Mouse (Mus musculus) forebrain, embryonic 14.5 days (tissue): Measurements from ENCODE around the gene Rhoh. TPM values are rescaled to one million over a fixed set of nuclear protein-coding genes. Genes with fewer than 3 reads are reported as not detected.
A peak's percentile ranks its signal among the peaks of the same experiment; 100 is the strongest.

Experiments used
- ATAC-seq: fragments of 200-750 bp; cut with Nextera tagmentation; 2 replicates; pipeline ENCODE4 v1.8.0; 2017; ENCODE audit warnings: mild to moderate bottlenecking, moderate library complexity
- DNase-seq: peaks from one replicate; pipeline ENCODE4 v3.0.0-alpha.2; 2015; ENCODE audit warnings: low spot score
- H3K27ac ChIP-seq: fragments of 300-500 bp; sonication (generic); 2 replicates; pipeline ENCODE4 v1.5.1; 2014; ENCODE audit warnings: low read depth, mild to moderate bottlenecking, control low read depth, low read length, moderate library complexity
- H3K27me3 ChIP-seq: fragments of 300-500 bp; sonication (generic); replicated peaks from 2 replicates; pipeline ENCODE4 v1.6.1; 2014; ENCODE audit warnings: low read length, control low read depth, mixed read lengths; ENCODE audit not compliant: control insufficient read depth, insufficient read depth
- H3K36me3 ChIP-seq: fragments of 300-500 bp; sonication (generic); 2 replicates; pipeline ENCODE4 v1.6.1; 2014; ENCODE audit warnings: low read length, control low read depth; ENCODE audit not compliant: control insufficient read depth, insufficient read depth
- H3K4me1 ChIP-seq: fragments of 300-500 bp; sonication (generic); 2 replicates; pipeline ENCODE4 v1.6.1; 2014; ENCODE audit warnings: antibody characterized with exemption, low read length, control low read depth; ENCODE audit not compliant: control insufficient read depth, insufficient read depth
- H3K4me2 ChIP-seq: fragments of 300-500 bp; sonication (generic); 2 replicates; pipeline ENCODE4 v1.6.1; 2014; ENCODE audit warnings: mild to moderate bottlenecking, control low read depth, low read length
- H3K4me3 ChIP-seq: fragments of 300-500 bp; sonication (generic); 2 replicates; pipeline ENCODE4 v1.5.1; 2014; ENCODE audit warnings: low read depth, low read length, control low read depth
- H3K9ac ChIP-seq: fragments of 300-500 bp; sonication (generic); 2 replicates; pipeline ENCODE4 v1.6.1; 2014; ENCODE audit warnings: mild to moderate bottlenecking, low read length, control low read depth, moderate library complexity
- H3K9me3 ChIP-seq: fragments of 300-500 bp; sonication (generic); replicated peaks from 2 replicates; pipeline ENCODE4 v1.6.1; 2016; ENCODE audit warnings: low read length, control low read depth, mixed read lengths; ENCODE audit not compliant: control insufficient read depth
- WGBS: fragments of 180-500 bp; shearing (Covaris S2); extraction: QIAGEN DNeasy Blood & Tissue Kit; methylation state at CpG from one replicate; pipeline ENCODE4 v1.1.7; 2014; 5-methylcytosine and 5-hydroxymethylcytosine counted together
- polyA plus RNA-seq: library from polyadenylated mRNA; unstranded; fragments of >200 nt; fragmentation: Nextera tagmentation; extraction: Ambion mirVana; gene quantifications from 2 replicates; pipeline ENCODE4 v1.2.1, GENCODE M21; 2014

The Rhoh gene
- polyA plus RNA-seq, 1 experiment from 2014 or later: 0.29 TPM

DNA sequence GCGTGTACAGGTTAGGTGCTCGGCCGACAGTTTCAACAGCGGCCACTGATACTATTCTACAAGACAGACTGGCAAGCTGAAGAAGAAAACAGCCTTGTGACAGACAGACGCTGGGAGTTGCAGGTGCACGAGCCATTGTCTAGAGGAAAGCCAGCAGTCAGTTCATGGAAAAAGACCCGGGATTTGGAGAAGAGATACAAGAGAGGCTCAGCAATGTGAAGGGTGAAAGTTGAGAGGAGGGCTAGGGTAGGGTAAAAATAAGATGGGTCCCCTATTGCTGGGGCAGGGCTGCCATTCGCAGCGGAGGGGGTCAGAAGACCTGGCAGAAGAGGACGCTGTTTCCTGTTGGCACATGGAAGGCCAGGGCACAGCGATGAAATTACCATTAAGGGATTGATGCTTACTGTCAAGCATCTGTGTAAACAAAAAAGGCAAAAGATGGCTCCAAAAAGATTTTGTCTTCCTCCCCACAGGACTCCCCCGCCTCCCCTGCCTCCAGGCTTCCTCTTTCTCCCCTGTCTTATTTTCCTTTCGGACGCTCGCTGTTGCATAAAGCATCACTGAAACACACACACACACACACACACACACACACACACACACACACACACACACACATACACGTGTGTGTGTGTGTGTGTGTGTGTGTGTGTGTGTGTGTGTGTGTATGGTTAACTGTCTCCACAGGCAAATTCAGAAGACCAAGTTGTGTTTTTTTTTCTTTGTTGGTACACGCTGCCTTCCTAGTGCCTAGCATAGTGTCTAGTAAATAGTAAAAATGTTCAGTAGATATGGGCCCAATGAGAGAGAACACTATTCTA is 4.2 kb upstream of the Rhoh start:
- Histone ChIP-seq H3K27ac (no peak overlapping the region), H3K27me3 (no peaks in the 10 kb centered on the region), H3K36me3 (no peaks in the 10 kb centered on the region), H3K4me1 (no peaks in the 10 kb centered on the region), H3K4me2 (no peak overlapping the region), H3K9ac (no peak overlapping the region), H3K9me3 (no peaks in the 10 kb centered on the region), H3K4me3 (no peak overlapping the region)
- 85% methylated on average over 17 of the region's 17 CpGs for WGBS
- ATAC-seq: no peak
- no peak for DNase-seq

DNA sequence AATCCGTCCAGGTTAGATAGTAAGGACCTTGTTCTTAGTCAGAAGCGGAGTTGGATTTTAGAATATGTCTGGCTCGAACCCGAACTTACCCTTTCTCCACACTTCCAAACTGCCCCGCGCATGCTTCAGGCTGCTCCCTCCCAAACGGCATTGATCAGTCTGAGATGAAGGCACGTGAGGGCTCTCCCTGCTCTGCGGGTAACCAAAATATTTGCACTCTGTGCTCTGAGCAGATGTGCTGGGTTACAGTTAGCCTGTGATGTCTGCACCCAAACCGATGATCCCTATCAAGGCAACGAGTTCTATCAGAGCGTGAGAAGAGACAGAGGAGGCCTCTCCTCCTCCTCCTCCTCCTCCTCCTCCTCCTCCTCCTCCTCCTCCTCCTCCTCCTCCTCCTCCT is 3.1 kb upstream of the Rhoh start:
- Histone ChIP-seq H3K4me1 (no peaks in the 10 kb centered on the region), H3K27ac (no peak overlapping the region), H3K9me3 (no peaks in the 10 kb centered on the region), H3K4me2 (no peak overlapping the region), H3K36me3 (no peaks in the 10 kb centered on the region), H3K4me3 (no peak overlapping the region), H3K27me3 (no peaks in the 10 kb centered on the region), H3K9ac (no peak overlapping the region)
- 88% methylated on average over 12 of the region's 12 CpGs for WGBS
- ATAC-seq (no peak), DNase-seq (no peak)

DNA sequence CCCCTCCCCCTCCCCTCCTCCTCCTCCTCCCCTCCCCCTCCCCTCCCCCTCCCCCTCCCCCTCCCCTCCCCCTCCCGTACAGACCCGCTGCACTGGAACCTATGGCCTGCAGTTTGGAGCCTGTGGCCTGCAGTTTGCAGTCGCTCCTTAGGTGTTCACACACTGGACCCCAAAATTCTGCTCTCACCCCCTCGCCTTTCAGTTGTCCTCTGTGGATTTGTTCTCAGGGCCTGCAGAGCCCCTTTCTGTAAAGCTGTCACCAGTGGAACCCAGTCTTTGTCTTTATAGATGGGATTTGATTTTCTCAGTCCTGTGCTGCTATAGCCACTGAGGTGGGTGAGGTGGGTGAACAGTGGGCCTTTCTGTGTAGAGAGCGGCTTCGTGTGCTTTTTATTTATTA is 2.7 kb upstream of the Rhoh start:
- WGBS: 95% methylated on average over 4 of the region's 6 CpGs
- DNase-seq (no peak), ATAC-seq (no peak)
- no peaks in the 10 kb centered on the region for H3K27me3 ChIP-seq
- no peaks in the 10 kb centered on the region for H3K9me3 ChIP-seq
- H3K27ac ChIP-seq: no peak overlapping the region
- H3K9ac ChIP-seq: no peak overlapping the region
- H3K4me3 ChIP-seq: no peak overlapping the region
- no peak overlapping the region for H3K4me2 ChIP-seq
- H3K4me1 ChIP-seq: no peaks in the 10 kb centered on the region
- H3K36me3 ChIP-seq: no peaks in the 10 kb centered on the region

- no peaks in the 10 kb centered on the region for H3K4me1 ChIP-seq
- H3K27me3 ChIP-seq: no peaks in the 10 kb centered on the region
- no peak overlapping the region for H3K4me2 ChIP-seq
- no peak overlapping the region for H3K9ac ChIP-seq
- no peaks in the 10 kb centered on the region for H3K36me3 ChIP-seq
- 81% methylated on average over 12 of the region's 12 CpGs for WGBS
- H3K9me3 ChIP-seq: no peaks in the 10 kb centered on the region
- ATAC-seq (no peak), DNase-seq (peak; percentile 10)
- H3K27ac ChIP-seq: no peak overlapping the region
- H3K4me3 ChIP-seq: no peak overlapping the region
Observed at GRCm38 (mm10) chr5:65858898-65859297, 2.1 kb upstream of the Rhoh start.

- Histone ChIP-seq H3K9me3 (no peaks in the 10 kb centered on the region), H3K27me3 (no peaks in the 10 kb centered on the region), H3K36me3 (no peaks in the 10 kb centered on the region), H3K4me2 (no peak overlapping the region), H3K27ac (no peak overlapping the region), H3K9ac (no peak overlapping the region), H3K4me1 (no peaks in the 10 kb centered on the region), H3K4me3 (no peak overlapping the region)
- ATAC-seq: no peak
- WGBS: 43% methylated on average over 6 of the region's 6 CpGs
- no peak for DNase-seq
Observed at GRCm38 (mm10) chr5:65859396-65859795, 1.6 kb upstream of the Rhoh start.

DNA sequence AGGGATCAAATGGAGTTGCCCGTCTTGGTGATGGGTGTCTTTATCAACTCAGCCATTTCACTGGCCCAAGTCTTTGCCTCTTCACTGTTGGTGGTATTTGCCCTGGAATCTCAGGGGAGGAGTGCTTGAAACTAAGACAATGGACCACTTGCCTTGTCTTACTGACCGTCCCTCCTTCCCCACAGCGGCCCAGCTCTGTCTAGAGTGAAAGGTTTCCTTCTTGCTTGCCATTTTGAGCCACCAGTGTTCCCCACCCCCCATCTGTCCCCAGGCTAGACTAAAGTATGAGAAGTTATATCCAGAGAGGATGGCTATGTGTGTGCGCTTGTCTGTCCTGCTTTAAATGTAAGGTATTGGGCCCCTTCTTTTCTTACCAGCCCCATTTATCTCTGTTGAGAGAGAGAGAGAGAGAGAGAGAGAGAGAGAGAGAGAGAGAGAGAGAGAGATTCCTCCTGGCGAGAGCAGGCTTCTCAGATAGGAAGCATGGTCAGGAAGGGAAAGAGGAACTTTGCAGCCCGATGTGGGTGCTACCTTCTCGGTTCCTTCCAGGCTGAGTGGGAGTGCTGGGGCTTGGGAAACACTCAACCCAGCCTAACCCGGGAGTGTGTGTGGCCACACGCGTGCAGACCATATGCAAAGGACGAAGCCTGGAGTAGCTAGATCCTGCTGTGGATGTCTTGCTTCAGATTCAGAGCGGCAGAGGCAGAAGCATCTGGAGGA is 572 bp upstream of the Rhoh start:
- Histone ChIP-seq H3K4me2 (no peak overlapping the region), H3K9me3 (no peaks in the 10 kb centered on the region), H3K9ac (no peak overlapping the region), H3K4me1 (no peaks in the 10 kb centered on the region), H3K27ac (no peak overlapping the region), H3K36me3 (no peaks in the 10 kb centered on the region), H3K27me3 (no peaks in the 10 kb centered on the region), H3K4me3 (no peak overlapping the region)
- DNase-seq: no peak
- no peak for ATAC-seq
- WGBS: 73% methylated on average over 12 of the region's 12 CpGs

DNA sequence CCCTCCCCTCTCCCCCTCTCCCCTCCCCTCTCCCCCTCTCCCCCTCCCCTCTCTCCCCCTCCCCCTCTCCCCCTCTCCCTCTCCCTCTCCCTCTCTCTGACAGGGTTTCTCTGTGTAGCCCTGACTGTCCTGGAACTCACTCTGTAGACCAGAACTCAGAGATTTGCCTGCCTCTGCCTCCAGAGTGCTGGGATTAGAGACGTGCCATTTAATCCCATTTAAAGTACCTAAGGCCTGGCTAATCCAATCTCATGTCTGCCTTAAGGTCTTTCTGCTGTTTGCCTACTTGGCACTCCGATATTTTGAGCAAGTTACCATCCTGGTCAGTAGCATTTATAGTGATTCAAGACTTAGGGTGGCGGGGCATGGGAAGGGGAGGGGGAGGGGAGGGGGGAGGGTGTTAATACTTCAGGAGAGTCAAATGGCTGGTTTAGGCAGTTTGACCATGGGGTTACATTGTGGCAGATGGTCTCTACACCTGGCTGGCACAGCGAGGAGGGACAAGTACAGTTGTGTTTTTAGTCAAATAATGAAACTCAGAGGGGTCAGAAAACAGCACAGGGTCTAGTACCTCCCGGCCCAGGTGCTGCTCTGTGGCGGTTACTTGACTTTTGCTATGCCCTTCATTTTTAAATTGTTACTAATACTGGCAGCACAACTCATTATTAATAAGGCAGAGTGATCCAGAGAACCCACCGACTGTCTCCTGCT is 1.4 kb downstream of the Rhoh start:
- H3K36me3 ChIP-seq: no peaks in the 10 kb centered on the region
- H3K9ac ChIP-seq: no peak overlapping the region
- DNase-seq (no peak), ATAC-seq (no peak)
- 91% methylated on average over 7 of the region's 7 CpGs for WGBS
- no peak overlapping the region for H3K4me3 ChIP-seq
- H3K27ac ChIP-seq: no peak overlapping the region
- no peak overlapping the region for H3K4me2 ChIP-seq
- H3K4me1 ChIP-seq: no peaks in the 10 kb centered on the region
- no peaks in the 10 kb centered on the region for H3K9me3 ChIP-seq
- H3K27me3 ChIP-seq: no peaks in the 10 kb centered on the region

DNA sequence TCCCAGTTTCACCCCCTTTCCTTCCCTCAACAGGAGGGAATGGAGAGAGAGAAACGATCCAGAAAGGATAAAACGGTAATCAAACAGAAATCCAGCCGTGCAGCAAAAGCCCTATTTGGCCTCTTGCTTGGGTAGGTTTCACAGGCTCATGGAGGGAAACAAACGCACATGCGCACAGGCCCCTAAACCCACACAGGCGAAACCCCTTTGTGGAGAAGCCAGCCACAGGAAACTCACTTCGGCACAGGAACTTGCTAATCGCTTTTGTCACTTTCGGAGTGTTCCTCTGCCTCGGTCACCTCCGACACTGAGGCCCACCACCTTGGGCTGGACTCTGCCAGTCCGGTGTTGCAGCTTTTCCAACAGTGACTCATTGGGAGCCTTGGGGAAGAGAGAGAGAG is 2.3 kb downstream of the Rhoh start:
- WGBS: 84% methylated on average over 12 of the region's 12 CpGs
- Histone ChIP-seq H3K4me3 (no peak overlapping the region), H3K9ac (no peak overlapping the region), H3K4me1 (no peaks in the 10 kb centered on the region), H3K27ac (no peak overlapping the region), H3K27me3 (no peaks in the 10 kb centered on the region), H3K4me2 (no peak overlapping the region), H3K36me3 (no peaks in the 10 kb centered on the region), H3K9me3 (no peaks in the 10 kb centered on the region)
- no peak for DNase-seq
- ATAC-seq: no peak

DNA sequence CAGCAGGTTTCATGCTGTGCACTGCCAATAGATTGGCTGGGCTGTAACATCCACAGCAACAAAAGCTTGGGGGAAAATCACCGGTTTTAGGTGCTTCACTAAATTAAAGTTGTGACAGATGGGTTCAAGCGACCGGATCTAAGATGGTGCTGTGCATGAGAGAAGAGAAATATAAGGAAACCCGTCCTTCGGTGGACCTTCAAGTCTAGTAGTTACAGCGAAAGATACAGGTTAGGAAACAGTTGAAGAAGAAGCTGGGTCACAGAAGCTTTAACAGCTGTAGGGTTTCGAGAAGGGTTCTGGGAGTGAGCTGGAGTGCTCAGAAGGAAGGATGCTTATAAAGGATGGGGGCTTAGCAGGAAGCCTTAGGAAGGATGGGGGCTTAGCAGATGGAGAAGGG is 3.5 kb downstream of the Rhoh start:
- Histone ChIP-seq H3K36me3 (no peaks in the 10 kb centered on the region), H3K27ac (no peak overlapping the region), H3K27me3 (no peaks in the 10 kb centered on the region), H3K4me3 (no peak overlapping the region), H3K9me3 (no peaks in the 10 kb centered on the region), H3K9ac (no peak overlapping the region), H3K4me1 (no peaks in the 10 kb centered on the region), H3K4me2 (no peak overlapping the region)
- WGBS: 93% methylated on average over 7 of the region's 7 CpGs
- DNase-seq (no peak), ATAC-seq (no peak)
